Mouse (Mus musculus): ENCODE data around the gene Pgs1. TPM values are rescaled to one million over a fixed set of nuclear protein-coding genes. Genes with fewer than 3 reads are reported as not detected.

Pgs1 gene
- polyA plus RNA-seq, 1 experiment: 35.6 TPM

GRCm38 (mm10) chr11:117954819-117955218 is 31.3 kb upstream of the Pgs1 start:
- Histone ChIP-seq H3K27me3 (ENCODE audit: control insufficient read depth, insufficient read depth, low read length) (no peaks in the 10 kb centered on the region), H3K4me1 (ENCODE audit: control insufficient read depth, insufficient read depth, insufficient read length) (peaks cover 39% of the 10 kb centered on the region), H3K27ac (ENCODE audit: insufficient read depth, low read length) (peak overlapping the region; percentile 55), H3K36me3 (ENCODE audit: control insufficient read depth, insufficient read depth, low read length) (no peaks in the 10 kb centered on the region), H3K4me3 (ENCODE audit: extremely low read depth, insufficient read depth, insufficient read length) (no peak overlapping the region)
- no peak for DNase-seq (ENCODE audit: low read depth in 1 of 2, low spot score in 2 of 2)
- TF ChIP-seq POLR2A (IDR thresholded peaks at IDR 0.05; ENCODE audit: low read depth, low read length): no peak
- TF ChIP-seq CTCF (IDR thresholded peaks at IDR 0.05; ENCODE audit: extremely low read depth, insufficient read depth, insufficient read length, insufficient replicate concordance): no peak
- WGBS: 70% methylated on average over 9 of the region's 9 CpGs

GRCm38 (mm10) chr11:117955621-117956020 is 30.5 kb upstream of the Pgs1 start:
- DNase-seq (ENCODE audit: low read depth in 1 of 2, low spot score in 2 of 2): no peak
- no peaks in the 10 kb centered on the region for H3K27me3 ChIP-seq (ENCODE audit: control insufficient read depth, insufficient read depth, low read length)
- no peaks in the 10 kb centered on the region for H3K36me3 ChIP-seq (ENCODE audit: control insufficient read depth, insufficient read depth, low read length)
- peaks cover 43% of the 10 kb centered on the region; the same call in 1 of the 2 replicates for H3K4me1 ChIP-seq (ENCODE audit: control insufficient read depth, insufficient read depth, insufficient read length)
- WGBS: 77% methylated on average over 13 of the region's 13 CpGs
- H3K4me3 ChIP-seq (ENCODE audit: extremely low read depth, insufficient read depth, insufficient read length): no peak overlapping the region
- TF ChIP-seq CTCF (IDR thresholded peaks at IDR 0.05; ENCODE audit: extremely low read depth, insufficient read depth, insufficient read length, insufficient replicate concordance) (no peak), POLR2A (IDR thresholded peaks at IDR 0.05; ENCODE audit: low read depth, low read length) (no peak)
- H3K27ac ChIP-seq (ENCODE audit: insufficient read depth, low read length): no peak overlapping the region

- Histone ChIP-seq H3K4me3 (ENCODE audit: extremely low read depth, insufficient read depth, insufficient read length) (no peak overlapping the region), H3K36me3 (ENCODE audit: control insufficient read depth, insufficient read depth, low read length) (no peaks in the 10 kb centered on the region), H3K4me1 (ENCODE audit: control insufficient read depth, insufficient read depth, insufficient read length) (peaks cover 37% of the 10 kb centered on the region; the same call in 1 of the 2 replicates), H3K27me3 (ENCODE audit: control insufficient read depth, insufficient read depth, low read length) (no peaks in the 10 kb centered on the region), H3K27ac (ENCODE audit: insufficient read depth, low read length) (no peak overlapping the region)
- 38% methylated on average over 7 of the region's 7 CpGs for WGBS
- DNase-seq (ENCODE audit: low read depth in 1 of 2, low spot score in 2 of 2): no peak
- no peak for TF ChIP-seq POLR2A (IDR thresholded peaks at IDR 0.05; ENCODE audit: low read depth, low read length)
- no peak for TF ChIP-seq CTCF (IDR thresholded peaks at IDR 0.05; ENCODE audit: extremely low read depth, insufficient read depth, insufficient read length, insufficient replicate concordance)
Measured at GRCm38 (mm10) chr11:117958197-117958596, 27.9 kb upstream of the Pgs1 start.

GRCm38 (mm10) chr11:117959166-117959565 is 26.9 kb upstream of the Pgs1 start:
- peaks cover 45% of the 10 kb centered on the region; the same call in 1 of the 2 replicates for H3K4me1 ChIP-seq (ENCODE audit: control insufficient read depth, insufficient read depth, insufficient read length)
- no peak for DNase-seq (ENCODE audit: low read depth in 1 of 2, low spot score in 2 of 2)
- H3K4me3 ChIP-seq (ENCODE audit: extremely low read depth, insufficient read depth, insufficient read length): no peak overlapping the region
- TF ChIP-seq CTCF (IDR thresholded peaks at IDR 0.05; ENCODE audit: extremely low read depth, insufficient read depth, insufficient read length, insufficient replicate concordance): no peak
- no peak for TF ChIP-seq POLR2A (IDR thresholded peaks at IDR 0.05; ENCODE audit: low read depth, low read length)
- no peak overlapping the region for H3K27ac ChIP-seq (ENCODE audit: insufficient read depth, low read length)
- 81% methylated on average over 4 of the region's 4 CpGs for WGBS
- H3K36me3 ChIP-seq (ENCODE audit: control insufficient read depth, insufficient read depth, low read length): no peaks in the 10 kb centered on the region
- no peaks in the 10 kb centered on the region for H3K27me3 ChIP-seq (ENCODE audit: control insufficient read depth, insufficient read depth, low read length)

GRCm38 (mm10) chr11:117959741-117960381 is 26.2 kb upstream of the Pgs1 start:
- Histone ChIP-seq H3K36me3 (ENCODE audit: control insufficient read depth, insufficient read depth, low read length) (no peaks in the 10 kb centered on the region), H3K27me3 (ENCODE audit: control insufficient read depth, insufficient read depth, low read length) (no peaks in the 10 kb centered on the region), H3K4me1 (ENCODE audit: control insufficient read depth, insufficient read depth, insufficient read length) (peaks cover 39% of the 10 kb centered on the region; the same call in 1 of the 2 replicates), H3K4me3 (ENCODE audit: extremely low read depth, insufficient read depth, insufficient read length) (no peak overlapping the region), H3K27ac (ENCODE audit: insufficient read depth, low read length) (peak overlapping the region; percentile 56)
- WGBS: 10% methylated on average over 17 of the region's 17 CpGs
- peak in 1 of 2 experiments; percentile 38 for DNase-seq (ENCODE audit: low read depth in 1 of 2, low spot score in 2 of 2)
- TF ChIP-seq POLR2A (IDR thresholded peaks at IDR 0.05; ENCODE audit: low read depth, low read length) (no peak), CTCF (IDR thresholded peaks at IDR 0.05; ENCODE audit: extremely low read depth, insufficient read depth, insufficient read length, insufficient replicate concordance) (no peak)

DNA sequence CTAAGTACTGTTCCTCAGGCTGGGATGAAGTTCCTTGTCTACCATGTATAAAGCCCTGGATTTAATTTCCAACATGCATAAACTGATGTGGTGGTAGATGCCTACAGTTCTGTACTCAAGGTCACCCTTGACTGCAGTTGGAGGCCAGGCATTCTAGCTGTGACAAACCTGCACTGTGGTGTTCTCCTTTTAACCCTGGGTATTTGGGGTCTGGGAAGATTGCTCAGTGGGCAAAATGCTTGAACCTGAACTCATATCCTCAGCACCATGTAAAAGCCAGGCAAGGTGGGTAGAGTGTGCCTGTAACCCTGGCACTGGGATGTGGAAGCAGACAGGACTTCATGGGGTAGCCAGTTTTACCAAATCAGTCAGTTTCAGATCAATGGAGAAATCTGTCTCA is 25.5 kb upstream of the Pgs1 start:
- no peaks in the 10 kb centered on the region for H3K36me3 ChIP-seq (ENCODE audit: control insufficient read depth, insufficient read depth, low read length)
- H3K27me3 ChIP-seq (ENCODE audit: control insufficient read depth, insufficient read depth, low read length): no peaks in the 10 kb centered on the region
- TF ChIP-seq CTCF (IDR thresholded peaks at IDR 0.05; ENCODE audit: extremely low read depth, insufficient read depth, insufficient read length, insufficient replicate concordance) (no peak), POLR2A (IDR thresholded peaks at IDR 0.05; ENCODE audit: low read depth, low read length) (no peak)
- no peak overlapping the region for H3K27ac ChIP-seq (ENCODE audit: insufficient read depth, low read length)
- no peak for DNase-seq (ENCODE audit: low read depth in 1 of 2, low spot score in 2 of 2)
- no peak overlapping the region for H3K4me3 ChIP-seq (ENCODE audit: extremely low read depth, insufficient read depth, insufficient read length)
- H3K4me1 ChIP-seq (ENCODE audit: control insufficient read depth, insufficient read depth, insufficient read length): peaks cover 40% of the 10 kb centered on the region; the same call in 1 of the 2 replicates

All from spleen, adult 2 months (tissue).